Mouse (Mus musculus) embryonic facial prominence, embryonic 11.5 days (tissue): ENCODE data around the gene D6Ertd527e. TPM values are rescaled to one million over a fixed set of nuclear protein-coding genes. Genes with fewer than 3 reads are reported as not detected.

Source experiments
- ATAC-seq: fragments of 200-750 bp; cut with Nextera tagmentation; replicated peaks from 2 replicates; pipeline ENCODE4 v1.8.0; 2017; ENCODE audit warnings: low read depth; ENCODE audit not compliant: insufficient number of reproducible peaks, low FRiP score, low TSS enrichment
- DNase-seq: peaks from one replicate; pipeline ENCODE4 v3.0.0-alpha.2; 2015; ENCODE audit warnings: low spot score
- H3K27ac ChIP-seq: fragments of 300-500 bp; sonication (generic); replicated peaks from 2 replicates; pipeline ENCODE4 v1.5.1; 2014; ENCODE audit warnings: mild to moderate bottlenecking, low read depth, low read length, control low read depth
- H3K27me3 ChIP-seq: fragments of 300-500 bp; sonication (generic); 2 replicates; pipeline ENCODE4 v1.6.1; 2014; ENCODE audit warnings: mild to moderate bottlenecking, low read length, moderate library complexity, mixed read lengths; ENCODE audit not compliant: control insufficient read depth, insufficient read depth
- H3K36me3 ChIP-seq: fragments of 300-500 bp; sonication (generic); replicated peaks from 2 replicates; pipeline ENCODE4 v1.6.1; 2014; ENCODE audit warnings: low read depth, mild to moderate bottlenecking, low read length, moderate library complexity, mixed read lengths; ENCODE audit not compliant: control insufficient read depth, insufficient read depth
- H3K4me1 ChIP-seq: fragments of 300-500 bp; sonication (generic); 2 replicates; pipeline ENCODE4 v1.6.1; 2014; ENCODE audit warnings: low read length, mixed read lengths; ENCODE audit not compliant: control insufficient read depth, insufficient read depth
- H3K4me2 ChIP-seq: fragments of 300-500 bp; sonication (generic); 2 replicates; pipeline ENCODE4 v1.6.1; 2014; ENCODE audit warnings: low read depth, mild to moderate bottlenecking, control low read depth, low read length, moderate library complexity
- H3K4me3 ChIP-seq: fragments of 300-500 bp; sonication (generic); 2 replicates; pipeline ENCODE4 v1.5.1; 2014; ENCODE audit warnings: low read depth, low read length, control low read depth
- H3K9ac ChIP-seq: fragments of 300-500 bp; sonication (generic); replicated peaks from 2 replicates; pipeline ENCODE4 v1.6.1; 2014; ENCODE audit warnings: mild to moderate bottlenecking, control low read depth, low read length
- H3K9me3 ChIP-seq: fragments of 300-500 bp; sonication (generic); replicated peaks from 2 replicates; pipeline ENCODE4 v1.6.1; 2016; ENCODE audit warnings: mild to moderate bottlenecking, low read length, inconsistent platforms, mixed read lengths; ENCODE audit not compliant: control insufficient read depth
- WGBS: fragments of 180-500 bp; shearing (Covaris S2); extraction: QIAGEN DNeasy Blood & Tissue Kit; methylation state at CpG from one replicate; pipeline ENCODE4 v1.1.7; 2014; 5-methylcytosine and 5-hydroxymethylcytosine counted together
- polyA plus RNA-seq: library from polyadenylated mRNA; unstranded; fragments of >200 nt; fragmentation: Nextera tagmentation; extraction: Ambion mirVana; gene quantifications from 2 replicates; pipeline ENCODE4 v1.2.1, GENCODE M21; 2014

D6Ertd527e gene
- polyA plus RNA-seq, 1 experiment from 2014 or later = 0.32 TPM

DNA sequence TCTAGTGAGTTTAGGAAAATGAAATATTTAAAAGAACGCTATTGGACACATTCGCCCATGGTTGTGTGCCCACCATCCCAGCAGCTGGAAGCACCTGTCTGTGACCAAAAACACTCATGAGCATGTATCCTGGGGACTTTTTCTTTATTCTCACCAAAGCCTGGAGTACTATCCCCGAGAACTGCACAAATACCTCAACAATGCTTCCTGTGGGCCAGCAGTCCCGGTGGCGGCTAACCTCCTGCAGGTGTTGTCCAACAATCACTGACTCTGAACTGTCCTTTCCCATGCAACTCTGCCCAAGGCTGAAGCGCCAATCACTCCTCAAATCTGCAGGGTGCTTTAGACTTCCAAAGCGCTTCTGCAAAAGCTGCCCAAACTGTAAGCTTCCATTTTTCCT, 12.1 kb downstream of the D6Ertd527e start:
- WGBS = 81% methylated on average over 7 of the region's 7 CpGs
- Histone ChIP-seq H3K4me2 (no peak overlapping the region), H3K27ac (no peak overlapping the region), H3K9me3 (no peaks in the 10 kb centered on the region), H3K36me3 (no peaks in the 10 kb centered on the region), H3K4me3 (no peak overlapping the region), H3K27me3 (no peaks in the 10 kb centered on the region), H3K9ac (no peak overlapping the region), H3K4me1 (no peaks in the 10 kb centered on the region)
- DNase-seq (no peak), ATAC-seq (no peak)

DNA sequence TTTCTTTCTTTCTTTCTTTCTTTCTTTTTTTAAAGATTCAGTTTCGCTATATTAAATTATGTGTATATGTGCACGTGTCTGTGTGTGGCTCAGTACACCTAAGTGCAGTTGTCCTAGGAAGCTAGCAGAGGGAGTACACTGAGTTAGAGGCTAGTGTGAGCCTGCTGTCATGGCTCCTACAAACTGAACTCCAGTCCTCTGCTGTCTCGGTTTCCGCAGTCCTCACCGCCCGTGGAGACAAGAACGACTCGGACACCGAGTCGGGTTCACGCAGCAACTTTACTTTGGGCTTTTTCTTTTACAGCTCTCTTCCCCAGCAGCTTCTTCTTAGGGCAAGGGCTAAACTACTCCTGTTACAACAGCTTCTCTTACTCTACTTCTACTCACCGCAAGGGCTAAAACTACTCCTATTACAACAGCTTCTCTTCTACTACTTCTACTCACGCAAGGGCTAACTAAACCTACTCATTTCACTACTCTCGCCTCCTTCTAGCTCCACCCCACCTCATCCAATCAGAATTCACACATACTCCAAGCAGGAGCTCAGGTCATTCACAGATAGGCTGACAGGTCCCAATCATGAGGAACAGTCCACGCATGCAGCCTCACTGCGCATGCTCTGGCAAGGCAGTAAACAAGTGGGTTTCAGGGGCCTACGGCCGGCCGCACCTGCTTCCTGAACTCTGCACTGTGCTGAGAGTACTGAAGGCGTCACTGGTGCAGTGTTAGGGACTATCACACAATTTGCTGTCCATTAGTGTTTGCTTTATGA, 14.7 kb downstream of the D6Ertd527e start:
- no peaks in the 10 kb centered on the region for H3K4me1 ChIP-seq
- H3K27ac ChIP-seq = no peak overlapping the region
- no peaks in the 10 kb centered on the region for H3K9me3 ChIP-seq
- no peak overlapping the region for H3K4me3 ChIP-seq
- no peak overlapping the region for H3K9ac ChIP-seq
- ATAC-seq = no peak
- no peak for DNase-seq
- H3K27me3 ChIP-seq = no peaks in the 10 kb centered on the region
- no peak overlapping the region for H3K4me2 ChIP-seq
- no peaks in the 10 kb centered on the region for H3K36me3 ChIP-seq
- 89% methylated on average over 20 of the region's 20 CpGs for WGBS

DNA sequence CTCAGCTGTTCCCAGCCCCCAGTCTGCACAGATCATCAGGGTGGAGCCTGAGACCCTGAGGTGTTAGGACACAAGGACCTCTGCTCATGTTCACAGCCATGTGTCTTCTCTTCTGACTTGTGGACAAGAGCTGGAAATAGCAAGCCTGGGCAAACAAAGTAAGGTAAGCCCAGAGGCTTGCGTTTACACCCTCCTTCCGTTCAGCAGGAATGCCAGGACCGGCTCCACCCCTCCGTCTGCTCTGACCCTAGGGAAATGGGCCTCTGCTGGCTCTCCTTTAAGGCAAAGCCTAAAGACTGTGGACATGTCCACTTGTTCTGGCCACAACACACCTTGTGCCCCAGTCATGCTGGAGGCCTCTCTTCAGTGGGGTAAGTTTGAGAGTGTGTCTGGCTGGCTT, 15.4 kb downstream of the D6Ertd527e start:
- no peak overlapping the region for H3K27ac ChIP-seq
- 71% methylated on average over 4 of the region's 4 CpGs for WGBS
- DNase-seq (no peak), ATAC-seq (no peak)
- no peak overlapping the region for H3K9ac ChIP-seq
- no peaks in the 10 kb centered on the region for H3K9me3 ChIP-seq
- H3K36me3 ChIP-seq = no peaks in the 10 kb centered on the region
- H3K4me3 ChIP-seq = no peak overlapping the region
- H3K4me2 ChIP-seq = no peak overlapping the region
- H3K27me3 ChIP-seq = no peaks in the 10 kb centered on the region
- H3K4me1 ChIP-seq = no peaks in the 10 kb centered on the region

DNA sequence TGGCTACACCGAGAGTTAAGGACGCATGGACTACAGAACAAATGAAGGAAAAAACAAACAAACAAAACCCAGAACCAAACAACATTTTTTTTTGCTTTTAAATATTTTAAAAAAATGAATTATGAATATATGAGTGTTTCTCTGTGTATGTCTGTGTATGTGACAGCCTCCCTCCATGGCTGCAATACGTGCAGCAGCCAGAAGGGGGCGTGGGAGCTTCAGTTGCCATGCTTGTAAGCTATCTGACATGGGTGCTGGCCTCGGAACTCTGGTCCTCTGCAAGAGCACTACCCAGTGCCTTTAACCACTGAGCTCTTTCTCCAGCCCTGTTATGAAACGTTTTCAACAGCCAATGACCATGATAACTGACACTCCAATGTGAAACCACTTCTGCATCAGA, 16.1 kb downstream of the D6Ertd527e start:
- no peak for ATAC-seq
- H3K9me3 ChIP-seq = no peaks in the 10 kb centered on the region
- 90% methylated on average over 6 of the region's 6 CpGs for WGBS

DNA sequence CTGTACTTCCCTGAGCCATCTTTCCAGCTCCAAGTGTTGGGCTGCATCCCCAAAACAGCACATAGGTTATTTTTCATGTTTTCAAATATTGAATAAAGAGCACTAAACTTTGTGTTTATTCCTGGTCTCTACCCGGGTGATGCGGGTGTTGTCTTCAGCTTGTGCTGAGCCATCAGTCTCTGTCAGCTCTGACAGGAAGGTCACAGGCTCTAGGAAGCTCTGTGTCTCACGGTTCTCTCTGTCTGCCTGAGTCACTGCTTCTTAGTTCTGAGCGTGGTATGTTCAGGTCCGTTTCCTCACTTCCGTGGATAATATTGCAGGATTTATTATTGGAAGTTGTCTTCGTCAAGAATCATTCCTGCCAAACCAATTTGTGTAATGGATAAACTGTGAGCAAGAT, 17.4 kb downstream of the D6Ertd527e start:
- WGBS = 84% methylated on average over 7 of the region's 7 CpGs
- Histone ChIP-seq H3K4me1 (no peaks in the 10 kb centered on the region), H3K4me2 (no peak overlapping the region), H3K27ac (no peak overlapping the region), H3K9me3 (no peaks in the 10 kb centered on the region), H3K9ac (no peak overlapping the region), H3K36me3 (no peaks in the 10 kb centered on the region), H3K27me3 (no peaks in the 10 kb centered on the region), H3K4me3 (no peak overlapping the region)
- no peak for DNase-seq
- ATAC-seq = no peak

More for the DNA sequence above, 16.1 kb downstream of the D6Ertd527e start:
- DNase-seq = no peak
- no peaks in the 10 kb centered on the region for H3K27me3 ChIP-seq
- H3K4me2 ChIP-seq = no peak overlapping the region
- H3K27ac ChIP-seq = no peak overlapping the region
- no peak overlapping the region for H3K4me3 ChIP-seq
- H3K36me3 ChIP-seq = no peaks in the 10 kb centered on the region
- H3K4me1 ChIP-seq = no peaks in the 10 kb centered on the region
- H3K9ac ChIP-seq = no peak overlapping the region

DNA sequence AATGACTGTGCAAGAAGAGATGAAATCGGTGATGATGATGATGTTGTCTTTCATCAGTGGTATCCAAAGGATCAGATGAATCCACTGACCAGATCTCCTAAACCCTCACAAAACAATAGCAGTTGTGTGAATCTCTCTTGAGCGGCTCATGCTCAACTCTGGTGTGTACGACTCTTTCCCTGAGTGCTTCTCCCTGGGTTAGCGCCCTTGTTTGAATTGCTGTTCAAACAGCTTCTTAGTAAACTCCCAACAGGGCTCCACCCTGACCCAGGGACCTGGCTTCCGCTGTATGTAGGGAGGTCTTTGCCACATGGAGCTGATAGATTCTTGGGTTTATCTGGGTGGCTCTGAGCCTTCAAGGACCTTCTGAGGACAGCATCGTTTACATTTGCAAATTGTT, 18.9 kb downstream of the D6Ertd527e start:
- no peak for DNase-seq
- no peaks in the 10 kb centered on the region for H3K9me3 ChIP-seq

DNA sequence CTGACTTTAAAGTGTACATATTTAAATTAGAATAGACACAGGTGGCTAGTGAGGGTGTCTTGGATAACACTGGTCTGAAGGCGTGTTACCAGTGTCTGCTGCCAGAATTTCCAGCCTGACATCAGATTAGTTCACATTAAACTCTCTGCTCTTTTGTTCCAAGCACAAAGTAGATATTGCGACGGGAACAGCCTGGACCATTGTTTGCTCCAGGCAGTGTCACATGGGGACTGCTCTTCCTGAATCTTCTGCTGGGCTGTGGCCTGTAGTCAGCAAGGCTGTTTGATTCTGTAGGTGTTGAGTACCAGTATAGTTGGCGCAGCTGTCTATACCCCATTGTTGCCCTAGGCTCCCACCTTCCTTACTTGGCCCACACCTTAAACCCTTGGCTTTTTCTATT, 19.4 kb downstream of the D6Ertd527e start:
- Histone ChIP-seq H3K4me1 (no peaks in the 10 kb centered on the region), H3K27ac (no peak overlapping the region), H3K9me3 (no peaks in the 10 kb centered on the region), H3K27me3 (no peaks in the 10 kb centered on the region), H3K4me2 (no peak overlapping the region), H3K4me3 (no peak overlapping the region), H3K36me3 (no peaks in the 10 kb centered on the region), H3K9ac (no peak overlapping the region)
- 85% methylated on average over 4 of the region's 4 CpGs for WGBS
- ATAC-seq (no peak), DNase-seq (no peak)

More for the DNA sequence above, 18.9 kb downstream of the D6Ertd527e start:
- H3K36me3 ChIP-seq = no peaks in the 10 kb centered on the region
- WGBS = 86% methylated on average over 6 of the region's 6 CpGs
- no peak overlapping the region for H3K4me3 ChIP-seq
- H3K27me3 ChIP-seq = no peaks in the 10 kb centered on the region
- no peak for ATAC-seq
- no peaks in the 10 kb centered on the region for H3K4me1 ChIP-seq
- H3K9ac ChIP-seq = no peak overlapping the region
- no peak overlapping the region for H3K4me2 ChIP-seq
- no peak overlapping the region for H3K27ac ChIP-seq

DNA sequence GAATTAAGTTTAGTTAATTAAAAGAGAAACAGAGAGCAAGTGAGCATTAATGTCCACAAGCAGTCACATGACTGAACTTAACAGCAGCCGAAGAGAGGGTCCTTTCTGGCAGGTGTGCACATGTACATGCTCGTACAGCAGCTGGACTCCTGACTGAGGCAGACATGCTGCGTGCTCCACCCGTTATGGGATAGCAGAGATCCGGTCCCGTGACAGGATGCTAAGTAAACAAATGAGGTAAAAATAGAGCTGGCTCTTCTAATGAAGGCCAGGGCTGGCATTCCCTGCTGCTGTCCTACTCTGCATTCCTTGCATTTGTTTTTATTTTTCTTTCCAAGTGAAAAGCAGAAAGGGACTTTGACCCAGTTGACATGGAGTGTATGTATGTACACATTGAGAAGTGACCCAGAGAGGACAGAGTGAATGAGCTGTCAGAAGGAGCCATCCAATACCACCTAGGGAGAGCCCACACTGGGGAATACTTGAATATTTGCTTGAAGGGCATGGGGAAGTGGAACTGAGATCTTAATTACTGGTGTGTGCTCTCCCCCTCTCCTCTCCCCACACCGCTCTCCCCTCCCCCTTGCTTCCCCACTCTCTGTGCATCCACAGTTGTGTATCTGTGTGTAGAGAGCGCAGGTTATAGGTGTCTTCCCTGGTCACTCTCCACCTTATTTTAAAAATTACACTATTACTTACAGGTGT, 22.7 kb downstream of the D6Ertd527e start:
- WGBS = 30% methylated on average over 8 of the region's 8 CpGs
- Histone ChIP-seq H3K9ac (no peak overlapping the region), H3K9me3 (no peaks in the 10 kb centered on the region), H3K36me3 (no peaks in the 10 kb centered on the region), H3K4me2 (no peak overlapping the region), H3K4me1 (no peaks in the 10 kb centered on the region), H3K4me3 (no peak overlapping the region), H3K27ac (no peak overlapping the region), H3K27me3 (no peaks in the 10 kb centered on the region)
- ATAC-seq (no peak), DNase-seq (peak; percentile 36)
